Mouse (Mus musculus) left cerebral cortex, adult 9 months (tissue): ENCODE data around the gene Lrmda.

ENCODE experiments used
- DNase-seq, 2 experiments: peaks; one replicate each; pipeline ENCODE4 v3.0.0; 2022; ENCODE audit warnings: low spot score in 2 of 2

Lrmda gene

GRCm38 (mm10) chr14:22255458-22255857, 235.9 kb downstream of the Lrmda start:
- no peak for DNase-seq

GRCm38 (mm10) chr14:22256274-22256673, 236.8 kb downstream of the Lrmda start:
- no peak for DNase-seq

- DNase-seq: no peak
These were observed 240.0 kb downstream of the Lrmda start for GRCm38 (mm10) chr14:22259376-22260032.

- DNase-seq: no peak
These were observed 240.5 kb downstream of the Lrmda start for GRCm38 (mm10) chr14:22260033-22260419.

- DNase-seq: no peak
These were observed 245.9 kb downstream of the Lrmda start for GRCm38 (mm10) chr14:22265229-22265905.

- DNase-seq: no peak
These were observed 250.3 kb downstream of the Lrmda start for GRCm38 (mm10) chr14:22269812-22270211.

GRCm38 (mm10) chr14:22278053-22278452, 258.5 kb downstream of the Lrmda start:
- no peak for DNase-seq

GRCm38 (mm10) chr14:22279591-22279990, 260.1 kb downstream of the Lrmda start:
- no peak for DNase-seq

- no peak for DNase-seq
These were observed 262.1 kb downstream of the Lrmda start for GRCm38 (mm10) chr14:22281630-22282029.

GRCm38 (mm10) chr14:22282847-22283246, 263.3 kb downstream of the Lrmda start:
- DNase-seq: no peak

- no peak for DNase-seq
These were observed 264.2 kb downstream of the Lrmda start for GRCm38 (mm10) chr14:22283722-22284121.

GRCm38 (mm10) chr14:22284823-22285517, 265.5 kb downstream of the Lrmda start:
- DNase-seq: no peak

- no peak for DNase-seq
These were observed 266.3 kb downstream of the Lrmda start for GRCm38 (mm10) chr14:22285826-22286225.

GRCm38 (mm10) chr14:22288179-22288578, 268.7 kb downstream of the Lrmda start:
- DNase-seq: no peak

GRCm38 (mm10) chr14:22289380-22289922, 269.9 kb downstream of the Lrmda start:
- DNase-seq: no peak

GRCm38 (mm10) chr14:22294371-22294770, 274.9 kb downstream of the Lrmda start:
- DNase-seq: no peak

- no peak for DNase-seq
These were observed 277.2 kb downstream of the Lrmda start for GRCm38 (mm10) chr14:22296655-22297239.

- no peak for DNase-seq
These were observed 287.2 kb downstream of the Lrmda start for GRCm38 (mm10) chr14:22306759-22307158.

- DNase-seq: no peak
These were observed 288.5 kb downstream of the Lrmda start for GRCm38 (mm10) chr14:22308059-22308458.

- DNase-seq: no peak
These were observed 303.5 kb downstream of the Lrmda start for GRCm38 (mm10) chr14:22323058-22323457.

- DNase-seq: no peak
These were observed 304.2 kb downstream of the Lrmda start for GRCm38 (mm10) chr14:22323530-22324292.
